Mouse (Mus musculus) hindbrain, postnatal 0 days (tissue): ENCODE measurements around the gene Mgat5. TPM values are rescaled to one million over a fixed set of nuclear protein-coding genes. Genes with fewer than 3 reads are reported as not detected.

Experiments used
- ATAC-seq: fragments of 200-750 bp; cut with Nextera tagmentation; 2 replicates; pipeline ENCODE4 v1.8.0; 2017; ENCODE audit warnings: mild to moderate bottlenecking, moderate TSS enrichment, moderate library complexity
- DNase-seq: peaks from one replicate; pipeline ENCODE4 v3.0.0-alpha.2; 2015; ENCODE audit warnings: low spot score
- H3K27ac ChIP-seq: fragments of 300-500 bp; sonication (generic); 2 replicates; pipeline ENCODE4 v1.5.1; 2014; ENCODE audit warnings: mild to moderate bottlenecking
- H3K27me3 ChIP-seq: fragments of 300-500 bp; sonication (generic); 2 replicates; pipeline ENCODE4 v1.6.1; 2014; ENCODE audit warnings: low read length, mixed read lengths; ENCODE audit not compliant: insufficient read depth
- H3K36me3 ChIP-seq: fragments of 300-500 bp; sonication (generic); 2 replicates; pipeline ENCODE4 v1.6.1; 2014; ENCODE audit warnings: low read length, mixed read lengths; ENCODE audit not compliant: insufficient read depth
- H3K4me1 ChIP-seq: fragments of 300-500 bp; sonication (generic); 2 replicates; pipeline ENCODE4 v1.6.1; 2014; ENCODE audit warnings: antibody characterized with exemption, low read length, mixed read lengths; ENCODE audit not compliant: insufficient read depth
- H3K4me2 ChIP-seq: fragments of 300-500 bp; sonication (generic); 2 replicates; pipeline ENCODE4 v1.6.1; 2014; ENCODE audit warnings: low read depth, mild to moderate bottlenecking, low read length, moderate library complexity, mixed read lengths
- H3K4me3 ChIP-seq: fragments of 300-500 bp; sonication (generic); 2 replicates; pipeline ENCODE4 v1.5.1; 2014; ENCODE audit warnings: low read length
- H3K9ac ChIP-seq: fragments of 300-500 bp; sonication (generic); replicated peaks from 2 replicates; pipeline ENCODE4 v1.6.1; 2014; ENCODE audit warnings: mild to moderate bottlenecking, low read length, moderate library complexity, mixed read lengths
- H3K9me3 ChIP-seq: fragments of 300-500 bp; sonication (generic); 2 replicates; pipeline ENCODE4 v1.6.1; 2016; ENCODE audit warnings: low read length, mixed read lengths
- CTCF ChIP-seq: IDR thresholded peaks from 2 replicates; pipeline ENCODE4 v1.5.1; 2016; ENCODE audit warnings: antibody characterized with exemption, control low read depth, low read depth
- WGBS: fragments of 180-500 bp; shearing (Covaris S2); extraction: QIAGEN DNeasy Blood & Tissue Kit; methylation state at CpG from one replicate; pipeline ENCODE4 v1.1.7; 2014; 5-methylcytosine and 5-hydroxymethylcytosine counted together
- polyA plus RNA-seq: library from polyadenylated mRNA; unstranded; fragments of >200 nt; fragmentation: Nextera tagmentation; extraction: Ambion mirVana; gene quantifications from 2 replicates; pipeline ENCODE4 v1.2.1, GENCODE M21; 2015
- total RNA-seq: library from RNA; depleted of rRNA; stranded (reverse); fragments of >200 nt; gene quantifications from 2 replicates; pipeline ENCODE4 v1.2.3, GENCODE M21; 2014

Mgat5 gene
- total and polyA plus RNA-seq, 2 experiments from 2014 or later, result 14.8 to 49.3 TPM

DNA sequence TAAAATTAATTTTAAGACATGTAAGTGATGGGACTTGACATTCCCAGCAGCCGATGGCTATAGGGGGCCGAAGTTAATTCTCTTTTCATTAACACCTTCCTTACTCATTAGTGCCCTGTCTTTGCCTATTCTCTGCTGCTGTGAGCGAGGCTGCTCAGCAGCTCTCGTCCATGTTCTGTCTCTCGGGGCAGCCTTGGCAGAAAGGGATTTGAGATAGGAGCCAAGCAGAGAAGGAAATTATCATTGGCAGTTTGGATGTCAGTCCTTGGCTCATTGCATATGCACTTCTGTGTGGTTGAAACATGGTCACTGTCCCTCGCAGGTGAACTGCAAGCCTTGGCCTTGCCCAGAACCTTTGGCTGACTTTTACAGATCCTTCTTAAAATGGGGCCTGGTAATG, 111.8 kb downstream of the Mgat5 start:
- 54% methylated on average over 6 of the region's 6 CpGs for WGBS
- ATAC-seq (peak; percentile 44; the same call in 1 of the 2 replicates), DNase-seq (no peak)
- Histone ChIP-seq H3K27me3 (no peaks in the 10 kb centered on the region), H3K9me3 (no peaks in the 10 kb centered on the region), H3K27ac (0 out of 2 replicates have a peak overlapping the region, but pooled peaks have one; percentile 20), H3K4me2 (no peak overlapping the region), H3K4me3 (no peak overlapping the region), H3K4me1 (peaks cover 8% of the 10 kb centered on the region), H3K9ac (no peak overlapping the region), H3K36me3 (no peaks in the 10 kb centered on the region)
- TF ChIP-seq CTCF, result no peak

DNA sequence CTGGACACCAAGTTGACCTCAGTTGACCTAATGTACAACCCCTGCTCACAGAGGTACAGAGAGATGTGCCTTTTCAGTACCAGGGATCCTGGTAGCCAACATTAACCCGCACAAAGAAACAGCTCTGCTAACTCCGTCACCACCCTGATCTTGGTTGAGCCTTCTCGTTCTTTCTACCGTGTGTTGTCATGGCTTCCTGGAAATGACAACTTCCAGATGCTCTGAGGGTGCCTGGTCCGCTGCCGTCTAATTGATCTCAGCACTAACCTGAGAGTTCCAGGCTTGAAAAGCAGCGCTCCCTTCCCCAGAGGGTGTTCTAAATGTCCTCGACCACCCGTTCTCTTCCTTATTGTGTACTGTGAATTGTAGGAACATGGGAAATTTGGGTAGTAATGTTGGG, 112.7 kb downstream of the Mgat5 start:
- Histone ChIP-seq H3K27ac (no peak overlapping the region), H3K4me2 (no peak overlapping the region), H3K4me3 (no peak overlapping the region), H3K27me3 (no peaks in the 10 kb centered on the region), H3K9ac (no peak overlapping the region), H3K36me3 (no peaks in the 10 kb centered on the region), H3K4me1 (peaks cover 8% of the 10 kb centered on the region), H3K9me3 (no peaks in the 10 kb centered on the region)
- no peak for TF ChIP-seq CTCF
- DNase-seq, result no peak
- 79% methylated on average over 9 of the region's 9 CpGs for WGBS
- no peak for ATAC-seq

DNA sequence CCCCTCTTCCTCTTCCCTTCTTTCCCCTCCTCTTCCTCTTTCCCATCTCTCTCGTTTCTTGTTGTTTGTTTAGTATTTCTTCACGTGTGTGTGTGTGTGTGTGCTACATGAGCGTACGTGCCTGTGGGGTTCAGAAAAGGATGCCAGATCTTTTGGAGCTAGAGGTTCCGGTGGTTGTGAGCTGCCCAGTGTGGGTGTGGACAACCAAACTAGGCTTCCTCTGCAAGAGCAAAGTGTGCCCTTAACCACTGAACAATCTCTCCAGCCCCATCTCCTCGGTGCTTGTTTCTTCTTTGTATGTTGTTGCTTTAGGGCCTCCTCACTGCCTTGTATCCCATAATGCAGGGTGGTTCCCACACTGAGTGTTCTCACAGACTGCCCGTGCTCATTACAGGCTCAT, 113.7 kb downstream of the Mgat5 start:
- DNase-seq, result no peak
- H3K4me1 ChIP-seq, result peaks cover 5% of the 10 kb centered on the region
- ATAC-seq, result no peak
- no peak overlapping the region for H3K9ac ChIP-seq
- no peak overlapping the region for H3K27ac ChIP-seq
- H3K27me3 ChIP-seq, result no peaks in the 10 kb centered on the region
- H3K36me3 ChIP-seq, result no peaks in the 10 kb centered on the region; the same call in 1 of the 2 replicates
- H3K4me2 ChIP-seq, result no peak overlapping the region
- TF ChIP-seq CTCF, result no peak
- WGBS, result 87% methylated on average over 7 of the region's 7 CpGs
- no peaks in the 10 kb centered on the region for H3K9me3 ChIP-seq
- no peak overlapping the region for H3K4me3 ChIP-seq

DNA sequence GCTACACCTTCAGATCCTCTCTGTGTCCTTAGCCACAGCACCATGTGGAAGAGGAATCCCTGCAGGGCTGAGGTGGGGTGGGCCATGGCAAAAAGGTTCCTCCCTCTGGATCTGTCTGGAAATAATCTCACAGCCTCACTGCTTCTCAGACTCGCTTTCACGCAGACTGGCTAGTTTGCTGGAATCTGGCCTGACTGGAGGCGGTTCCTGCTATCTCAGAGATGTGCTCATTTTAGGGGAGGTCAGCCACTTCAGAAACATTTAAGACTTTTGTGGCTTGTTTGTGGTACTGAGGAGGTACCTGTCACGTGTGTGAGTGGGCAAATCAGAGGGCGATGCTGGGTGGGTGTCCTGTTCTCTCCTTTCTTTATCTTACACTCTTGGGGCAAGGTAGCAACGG, 115.0 kb downstream of the Mgat5 start:
- no peak for TF ChIP-seq CTCF
- DNase-seq (no peak), ATAC-seq (no peak)
- H3K9me3 ChIP-seq, result no peaks in the 10 kb centered on the region
- no peak overlapping the region for H3K4me2 ChIP-seq
- no peak overlapping the region for H3K9ac ChIP-seq
- H3K36me3 ChIP-seq, result no peaks in the 10 kb centered on the region; the same call in 1 of the 2 replicates
- H3K27me3 ChIP-seq, result no peaks in the 10 kb centered on the region
- WGBS, result 83% methylated on average over 6 of the region's 6 CpGs
- peaks cover 4% of the 10 kb centered on the region for H3K4me1 ChIP-seq
- H3K27ac ChIP-seq, result no peak overlapping the region
- no peak overlapping the region for H3K4me3 ChIP-seq

DNA sequence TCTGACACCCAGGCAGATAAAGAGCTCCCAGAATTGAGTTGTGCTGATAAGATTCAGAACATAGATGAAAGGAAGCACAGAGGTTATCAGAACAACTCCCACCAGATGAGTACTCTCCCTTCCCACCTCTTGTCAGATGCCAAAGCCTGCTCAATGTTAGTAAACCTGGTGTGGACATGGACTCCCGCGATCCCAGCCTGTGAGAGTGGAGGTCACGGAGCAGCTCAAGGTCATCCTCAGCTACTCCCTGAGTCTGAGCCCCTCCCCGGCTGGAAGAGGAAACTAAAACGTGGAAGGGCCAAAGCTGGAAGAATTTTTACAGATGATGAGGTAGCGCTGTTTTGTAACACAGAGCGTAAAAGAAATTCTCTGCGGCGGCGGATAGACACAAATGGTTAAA, 116.1 kb downstream of the Mgat5 start:
- H3K27ac ChIP-seq, result no peak overlapping the region
- no peak for ATAC-seq
- DNase-seq, result no peak
- H3K4me1 ChIP-seq, result peaks cover 4% of the 10 kb centered on the region
- no peaks in the 10 kb centered on the region for H3K9me3 ChIP-seq
- WGBS, result 87% methylated on average over 10 of the region's 10 CpGs
- H3K4me3 ChIP-seq, result no peak overlapping the region
- H3K27me3 ChIP-seq, result no peaks in the 10 kb centered on the region
- H3K4me2 ChIP-seq, result no peak overlapping the region
- H3K9ac ChIP-seq, result no peak overlapping the region
- TF ChIP-seq CTCF, result no peak
- no peaks in the 10 kb centered on the region; the same call in 1 of the 2 replicates for H3K36me3 ChIP-seq

DNA sequence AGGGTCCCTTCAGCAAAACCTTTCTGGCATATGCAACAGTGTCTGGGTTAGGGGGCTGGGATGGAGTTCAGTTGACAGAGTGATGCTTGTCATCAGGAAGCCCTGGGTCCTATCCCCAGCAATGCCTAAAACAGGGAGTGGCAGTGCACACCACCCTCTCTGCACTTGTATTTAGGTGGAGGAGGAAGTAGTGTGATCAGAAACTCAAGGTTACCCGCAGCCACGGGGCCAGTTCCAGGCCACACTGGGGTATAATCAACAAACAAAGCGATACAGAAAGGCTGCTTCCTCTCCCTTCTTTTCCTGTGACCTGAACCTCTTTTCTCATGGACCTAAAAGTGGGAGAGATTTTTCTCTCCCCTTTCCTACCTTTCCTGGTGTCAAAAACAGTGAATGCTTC, 116.8 kb downstream of the Mgat5 start:
- H3K4me3 ChIP-seq, result no peak overlapping the region
- no peak overlapping the region for H3K27ac ChIP-seq
- no peaks in the 10 kb centered on the region; the same call in 1 of the 2 replicates for H3K36me3 ChIP-seq
- H3K9ac ChIP-seq, result no peak overlapping the region
- ATAC-seq (no peak), DNase-seq (no peak)
- H3K27me3 ChIP-seq, result no peaks in the 10 kb centered on the region
- H3K9me3 ChIP-seq, result no peaks in the 10 kb centered on the region
- no peak overlapping the region for H3K4me2 ChIP-seq
- TF ChIP-seq CTCF, result no peak
- 73% methylated on average over 3 of the region's 3 CpGs for WGBS
- H3K4me1 ChIP-seq, result peaks cover 3% of the 10 kb centered on the region

DNA sequence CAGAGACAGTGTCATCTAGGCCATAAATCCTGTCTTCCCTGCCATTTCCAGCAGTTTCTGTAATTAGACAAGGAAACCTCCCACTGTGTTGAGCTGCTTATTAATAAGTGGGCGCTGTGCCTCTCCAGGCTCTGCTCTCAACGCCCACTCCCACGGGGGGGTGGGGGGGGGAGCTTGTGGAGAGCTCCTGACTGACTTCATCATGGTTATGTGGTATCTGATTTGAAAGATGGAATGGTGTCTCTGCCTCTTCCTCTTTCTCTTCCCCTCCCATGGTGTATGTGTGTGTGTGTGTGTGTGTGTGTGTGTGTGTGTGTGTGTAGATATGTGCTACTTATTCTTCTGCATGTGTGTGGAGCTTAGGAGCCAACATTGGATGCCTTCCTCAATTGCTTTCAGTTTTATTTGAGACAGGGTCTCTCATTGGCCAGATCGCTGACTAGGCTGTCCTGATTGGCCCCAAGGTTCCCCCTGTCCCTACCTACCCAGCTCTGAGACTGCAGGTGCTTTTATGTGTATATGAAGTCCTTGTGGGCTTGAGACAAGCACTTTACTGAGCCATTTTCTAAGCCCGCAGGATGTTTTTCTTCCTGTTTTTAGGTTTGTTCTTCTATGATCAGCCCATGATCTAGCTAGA, 117.5 kb downstream of the Mgat5 start:
- Histone ChIP-seq H3K27me3 (no peaks in the 10 kb centered on the region), H3K9me3 (no peaks in the 10 kb centered on the region), H3K9ac (no peak overlapping the region), H3K27ac (no peak overlapping the region), H3K4me1 (no peaks in the 10 kb centered on the region; the same call in 1 of the 2 replicates), H3K36me3 (no peaks in the 10 kb centered on the region; the same call in 1 of the 2 replicates), H3K4me3 (no peak overlapping the region), H3K4me2 (no peak overlapping the region)
- DNase-seq (peak; percentile 46), ATAC-seq (0 out of 2 replicates have a peak, but pooled peaks have one; percentile 33)
- WGBS, result 52% methylated on average over 5 of the region's 5 CpGs
- no peak for TF ChIP-seq CTCF
